Mouse (Mus musculus): ENCODE results near the gene Nacc1. TPM values are rescaled to one million over a fixed set of nuclear protein-coding genes. Genes with fewer than 3 reads are reported as not detected.

The Nacc1 gene
- polyA plus RNA-seq, 1 experiment from 2014 or later: 25.6 TPM

DNA sequence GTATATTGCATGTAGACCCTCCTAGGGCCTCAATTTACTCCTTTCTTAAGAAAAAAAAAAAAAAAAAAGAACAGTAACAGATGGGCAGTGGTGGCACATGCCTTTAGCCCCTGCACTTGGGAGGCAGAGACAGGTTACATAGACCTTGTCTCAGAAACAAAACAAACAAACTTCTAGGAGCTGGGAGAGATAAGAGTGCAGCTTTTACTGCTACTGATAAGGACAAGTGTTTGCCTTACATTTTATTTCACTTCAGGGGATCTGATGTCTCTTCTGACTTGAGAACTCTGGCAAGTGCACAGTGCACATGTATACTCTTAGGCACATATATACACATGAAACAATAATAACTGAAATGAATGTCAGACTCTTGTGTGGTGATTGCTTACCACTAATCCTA lies 30.5 kb downstream of the Nacc1 start:
- Histone ChIP-seq H3K9me3 (replicated peaks) (no peaks in the 10 kb centered on the region), H3K27ac (peak overlapping the region; percentile 97), H3K9ac (peak overlapping the region; percentile 48), H3K4me2 (peak overlapping the region; percentile 75), H3K36me3 (no peaks in the 10 kb centered on the region), H3K4me1 (peaks cover 70% of the 10 kb centered on the region), H3K27me3 (no peaks in the 10 kb centered on the region), H3K4me3 (replicated peaks) (peak overlapping the region; percentile 48)
- ATAC-seq (replicated peaks; ENCODE audit: low FRiP score): no peak

GRCm38 (mm10) chr8:84656641-84657126 lies 31.0 kb downstream of the Nacc1 start:
- WGBS: 0% methylated on average over 23 of the region's 23 CpGs
- Histone ChIP-seq H3K9ac (peak overlapping the region; percentile 48), H3K9me3 (replicated peaks) (no peaks in the 10 kb centered on the region), H3K4me3 (replicated peaks) (peak overlapping the region; percentile 48), H3K36me3 (no peaks in the 10 kb centered on the region), H3K27me3 (no peaks in the 10 kb centered on the region), H3K4me1 (peaks cover 70% of the 10 kb centered on the region), H3K27ac (peak overlapping the region; percentile 97), H3K4me2 (peak overlapping the region; percentile 75)
- ATAC-seq (replicated peaks; ENCODE audit: low FRiP score): peak; percentile 73

GRCm38 (mm10) chr8:84656191-84656525 lies 31.5 kb downstream of the Nacc1 start:
- Histone ChIP-seq H3K36me3 (no peaks in the 10 kb centered on the region), H3K27ac (peak overlapping the region; percentile 97), H3K4me3 (replicated peaks) (peak overlapping the region; percentile 48), H3K4me2 (peak overlapping the region; percentile 75), H3K9ac (peak overlapping the region; percentile 48), H3K9me3 (replicated peaks) (no peaks in the 10 kb centered on the region), H3K27me3 (no peaks in the 10 kb centered on the region), H3K4me1 (peaks cover 70% of the 10 kb centered on the region)
- ATAC-seq (replicated peaks; ENCODE audit: low FRiP score): no peak
- WGBS: under 1% methylated on average over 10 of the region's 10 CpGs

- WGBS: 2% methylated on average over 15 of the region's 15 CpGs
- Histone ChIP-seq H3K4me1 (peaks cover 65% of the 10 kb centered on the region), H3K4me2 (peak overlapping the region; percentile 75), H3K36me3 (no peaks in the 10 kb centered on the region), H3K9me3 (replicated peaks) (no peaks in the 10 kb centered on the region), H3K27me3 (no peaks in the 10 kb centered on the region), H3K4me3 (replicated peaks) (peak overlapping the region; percentile 48), H3K27ac (peak overlapping the region; percentile 97), H3K9ac (peak overlapping the region; percentile 48)
- ATAC-seq (replicated peaks; ENCODE audit: low FRiP score): peak; percentile 57
These were observed 32.1 kb downstream of the Nacc1 start for GRCm38 (mm10) chr8:84655336-84656190.

- no peak overlapping the region; the same call in 1 of the 2 replicates for H3K4me2 ChIP-seq
These were observed 33.1 kb downstream of the Nacc1 start for GRCm38 (mm10) chr8:84654597-84654996.

DNA sequence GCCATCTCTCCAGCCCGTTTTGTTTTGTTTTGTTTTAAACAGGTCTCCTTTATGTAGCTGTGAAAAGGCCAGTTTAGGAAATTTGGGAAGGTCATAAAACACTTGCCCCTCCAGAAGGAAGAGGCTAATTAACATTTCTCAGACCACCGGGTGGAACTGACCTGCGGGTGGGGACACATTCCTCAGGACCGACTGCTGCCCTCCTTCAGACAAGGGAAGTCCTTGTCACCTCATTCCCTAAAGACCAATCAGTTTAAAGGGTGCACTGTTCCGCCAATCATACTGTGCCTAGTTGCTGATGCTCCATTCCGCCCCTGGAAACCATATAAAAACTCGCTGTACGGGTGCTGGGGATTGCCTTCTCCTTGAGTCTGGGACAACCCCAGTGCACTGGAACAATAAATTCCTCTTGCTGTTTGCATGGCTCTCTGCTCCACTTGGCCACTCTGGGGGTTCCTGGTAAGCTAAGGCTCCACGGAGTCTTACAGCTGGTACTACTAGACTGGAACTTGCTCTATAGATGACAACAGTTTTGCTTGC lies 34.5 kb downstream of the Nacc1 start:
- Histone ChIP-seq H3K27me3 (no peaks in the 10 kb centered on the region), H3K4me2 (no peak overlapping the region), H3K36me3 (no peaks in the 10 kb centered on the region), H3K9me3 (replicated peaks) (no peaks in the 10 kb centered on the region), H3K4me3 (replicated peaks) (no peak overlapping the region), H3K27ac (peak overlapping the region; percentile 66; the same call in 1 of the 2 replicates), H3K4me1 (peaks cover 43% of the 10 kb centered on the region), H3K9ac (no peak overlapping the region)
- 40% methylated on average over 9 of the region's 9 CpGs for WGBS
- no peak for ATAC-seq (replicated peaks; ENCODE audit: low FRiP score)

More at GRCm38 (mm10) chr8:84654597-84654996, 33.1 kb downstream of the Nacc1 start:
- 43% methylated on average over 4 of the region's 4 CpGs for WGBS
- Histone ChIP-seq H3K4me3 (replicated peaks) (0 out of 2 replicates have a peak overlapping the region, but pooled peaks have one; percentile 48), H3K4me1 (peaks cover 56% of the 10 kb centered on the region), H3K36me3 (no peaks in the 10 kb centered on the region), H3K9me3 (replicated peaks) (no peaks in the 10 kb centered on the region), H3K27ac (peak overlapping the region; percentile 97), H3K27me3 (no peaks in the 10 kb centered on the region), H3K9ac (no peak overlapping the region)
- no peak for ATAC-seq (replicated peaks; ENCODE audit: low FRiP score)

GRCm38 (mm10) chr8:84650213-84650612 lies 37.4 kb downstream of the Nacc1 start:
- no peaks in the 10 kb centered on the region for H3K27me3 ChIP-seq

DNA sequence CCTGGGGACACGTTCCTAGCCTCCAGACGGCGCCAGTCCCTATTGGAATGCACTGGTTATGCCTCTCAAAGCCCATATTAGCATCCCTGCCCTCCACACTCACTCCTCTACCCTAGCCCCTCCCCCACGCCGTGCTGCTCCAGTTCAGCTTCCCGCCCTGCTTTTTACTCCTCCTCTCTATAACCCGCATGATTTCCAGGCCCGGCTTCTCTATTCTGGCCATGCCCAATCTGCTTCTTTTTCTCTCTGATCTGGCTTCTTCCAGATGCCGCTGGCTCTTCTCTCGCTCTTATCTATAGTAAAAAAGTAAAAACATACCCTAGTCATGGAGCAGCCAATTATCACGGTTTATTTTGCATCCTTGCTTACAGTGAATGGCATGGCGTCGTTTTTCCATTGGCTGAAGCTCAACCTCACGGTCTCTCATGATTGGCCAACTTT lies 40.2 kb downstream of the Nacc1 start:
- WGBS: 4% methylated on average over 14 of the region's 14 CpGs
- Histone ChIP-seq H3K9me3 (replicated peaks) (no peaks in the 10 kb centered on the region), H3K4me2 (peak overlapping the region; percentile 56), H3K27me3 (no peaks in the 10 kb centered on the region), H3K4me1 (peaks cover 8% of the 10 kb centered on the region), H3K36me3 (no peaks in the 10 kb centered on the region), H3K27ac (peak overlapping the region; percentile 69), H3K9ac (peak overlapping the region; percentile 21; the same call in 1 of the 2 replicates), H3K4me3 (replicated peaks) (peak overlapping the region; percentile 26)
- ATAC-seq (replicated peaks; ENCODE audit: low FRiP score): 0 out of 2 replicates have a peak, but pooled peaks have one; percentile 67

More at GRCm38 (mm10) chr8:84650213-84650612, 37.4 kb downstream of the Nacc1 start:
- Histone ChIP-seq H3K27ac (0 out of 2 replicates have a peak overlapping the region, but pooled peaks have one; percentile 41), H3K4me2 (no peak overlapping the region), H3K9me3 (replicated peaks) (no peaks in the 10 kb centered on the region), H3K4me1 (peaks cover 21% of the 10 kb centered on the region), H3K9ac (no peak overlapping the region), H3K36me3 (no peaks in the 10 kb centered on the region), H3K4me3 (replicated peaks) (no peak overlapping the region)
- 59% methylated on average over 3 of the region's 3 CpGs for WGBS
- ATAC-seq (replicated peaks; ENCODE audit: low FRiP score): no peak

GRCm38 (mm10) chr8:84646800-84647199 lies 40.9 kb downstream of the Nacc1 start:
- ATAC-seq (replicated peaks; ENCODE audit: low FRiP score): no peak
- Histone ChIP-seq H3K4me1 (peaks cover 8% of the 10 kb centered on the region), H3K9ac (no peak overlapping the region), H3K9me3 (replicated peaks) (no peaks in the 10 kb centered on the region), H3K4me3 (replicated peaks) (no peak overlapping the region), H3K36me3 (no peaks in the 10 kb centered on the region), H3K27me3 (no peaks in the 10 kb centered on the region), H3K27ac (peak overlapping the region; percentile 69), H3K4me2 (peak overlapping the region; percentile 56; the same call in 1 of the 2 replicates)
- 63% methylated on average over 6 of the region's 6 CpGs for WGBS

GRCm38 (mm10) chr8:84643019-84643418 lies 44.6 kb downstream of the Nacc1 start:
- Histone ChIP-seq H3K36me3 (no peaks in the 10 kb centered on the region), H3K27ac (no peak overlapping the region), H3K27me3 (no peaks in the 10 kb centered on the region), H3K9ac (no peak overlapping the region), H3K4me3 (replicated peaks) (no peak overlapping the region), H3K4me1 (peaks cover 20% of the 10 kb centered on the region), H3K4me2 (no peak overlapping the region), H3K9me3 (replicated peaks) (no peaks in the 10 kb centered on the region)
- ATAC-seq (replicated peaks; ENCODE audit: low FRiP score): no peak
- 76% methylated on average over 5 of the region's 5 CpGs for WGBS

- Histone ChIP-seq H3K4me1 (peaks cover 16% of the 10 kb centered on the region), H3K4me3 (replicated peaks) (no peak overlapping the region), H3K4me2 (no peak overlapping the region), H3K27me3 (no peaks in the 10 kb centered on the region), H3K9ac (no peak overlapping the region), H3K27ac (no peak overlapping the region), H3K9me3 (replicated peaks) (no peaks in the 10 kb centered on the region), H3K36me3 (no peaks in the 10 kb centered on the region)
- ATAC-seq (replicated peaks; ENCODE audit: low FRiP score): no peak
- WGBS: 68% methylated on average over 1 of the region's 1 CpGs
These were observed 45.9 kb downstream of the Nacc1 start for GRCm38 (mm10) chr8:84641578-84642361.

Data from kidney, embryonic 15.5 days (tissue).